Mouse (Mus musculus) regulatory T cell (primary cell): ENCODE measurements at regions not wholly inside any gene's neighbourhood (a gene's known extent, or its start where the extent isn't known, plus 50 kb on each side); places are given as distances from the start of the nearest gene placed in this dataset.

ENCODE experiments used
- in situ Hi-C: fragments of 300-600 bp; cut with MboI, MseI; formaldehyde crosslinking; loops from one replicate; pipeline ENCODE4 v1.15.1; 2025; ENCODE audit warnings: high pct_unique_total_duplicates

DNA sequence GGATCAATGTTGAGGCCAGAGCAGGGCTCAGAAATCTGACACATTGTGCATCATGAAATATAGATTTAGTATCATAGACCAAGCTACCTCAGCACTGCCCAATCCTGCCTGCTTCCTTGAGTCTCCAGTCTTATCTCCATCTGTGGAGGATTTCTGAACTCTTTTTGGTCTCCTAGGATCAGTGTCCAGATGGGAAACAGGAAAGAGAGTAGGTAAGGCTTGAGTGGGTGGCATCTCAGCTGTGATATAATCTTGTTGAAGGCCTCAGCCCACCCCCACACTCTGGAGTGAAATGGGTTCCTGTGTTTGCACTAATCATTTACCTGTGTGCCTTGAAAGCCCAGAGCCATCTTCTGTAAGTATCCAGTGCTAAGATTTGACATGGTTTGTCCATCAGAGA is 74.3 kb upstream of the Aff3 start:
- in situ Hi-C loops: no loop called here

DNA sequence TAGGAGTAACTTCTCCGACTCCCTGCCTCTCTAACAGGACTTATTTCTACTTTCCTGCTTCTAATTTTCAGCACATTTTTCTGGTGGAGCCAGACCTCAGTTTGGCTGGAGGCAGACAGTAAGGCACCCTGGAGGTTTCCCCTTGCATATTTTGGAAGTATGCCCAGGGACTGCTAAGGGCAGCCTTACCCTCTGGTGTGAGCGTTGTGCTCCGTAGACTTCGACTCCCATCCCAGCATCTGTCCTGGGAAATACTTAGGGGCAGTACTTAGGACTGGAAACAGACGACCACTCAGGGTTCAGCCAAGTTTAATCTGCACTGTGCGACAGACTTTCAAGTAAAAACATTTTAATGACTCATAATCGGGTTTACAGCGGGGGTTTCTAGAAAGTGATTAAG is 71.0 kb upstream of the Aff3 start:
- in situ Hi-C loops: no loop called here

DNA sequence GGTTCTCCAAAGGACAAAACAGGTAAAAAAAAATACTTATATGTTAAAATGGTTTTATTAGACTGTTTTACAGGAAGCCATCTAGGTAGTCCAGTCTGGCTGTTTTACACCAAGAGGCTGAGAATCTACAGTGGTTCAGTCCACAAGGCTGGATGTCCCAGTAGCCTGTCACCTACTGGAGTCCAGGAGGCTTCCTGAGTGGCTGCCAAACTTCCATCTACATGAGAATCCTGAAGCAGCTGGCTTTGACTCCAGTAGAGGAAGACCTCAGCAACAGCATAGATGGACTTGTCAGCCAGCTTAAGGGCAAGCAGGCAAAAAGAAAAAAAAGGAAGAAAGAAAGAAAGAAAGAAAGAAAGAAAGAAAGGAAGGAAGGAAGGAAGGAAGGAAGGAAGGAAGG is 68.4 kb upstream of the Aff3 start:
- in situ Hi-C loops: no loop called here

DNA sequence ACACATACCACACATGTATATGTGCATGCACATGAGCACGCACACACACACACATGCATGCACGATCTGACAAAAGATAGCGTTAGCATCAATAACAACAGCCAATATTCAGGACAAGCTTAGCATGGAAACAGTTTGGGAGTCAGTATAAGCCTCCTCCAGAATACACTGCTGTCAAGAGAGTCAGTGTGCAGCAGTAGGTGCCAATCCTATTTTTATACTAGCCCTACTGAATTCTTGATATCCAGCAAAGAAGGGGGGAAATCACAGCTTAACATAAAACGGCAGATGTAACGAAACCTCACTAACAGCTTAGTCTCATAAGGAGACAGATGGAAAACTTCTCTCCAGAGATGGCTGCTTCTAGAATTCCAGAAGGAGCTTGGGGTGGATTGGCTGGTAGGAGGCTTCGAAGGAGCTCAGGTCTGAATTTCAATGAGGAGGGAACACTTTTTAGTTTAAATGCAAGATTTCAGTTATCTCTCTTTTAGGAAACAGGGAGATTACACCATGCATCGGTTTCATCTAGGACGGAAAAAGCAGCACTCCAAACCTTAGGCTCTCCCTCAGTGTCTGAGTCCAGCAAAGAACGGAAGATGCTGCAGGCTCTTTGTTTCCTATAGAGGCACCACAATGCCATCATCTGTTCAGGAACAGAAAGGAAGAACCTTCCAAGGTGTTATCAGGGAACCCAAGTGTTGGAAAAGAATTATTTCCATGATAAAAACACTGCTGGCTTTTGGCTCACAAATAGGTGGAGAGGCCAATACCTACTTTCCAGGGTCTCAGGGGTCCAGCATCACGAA is 65.4 kb upstream of the Aff3 start:
- in situ Hi-C loops: loop anchor here (5.0 to 10.0 kb wide), 2 partner anchors 37 to 1255 kb away; no protein-coding TSS in a partner anchor

DNA sequence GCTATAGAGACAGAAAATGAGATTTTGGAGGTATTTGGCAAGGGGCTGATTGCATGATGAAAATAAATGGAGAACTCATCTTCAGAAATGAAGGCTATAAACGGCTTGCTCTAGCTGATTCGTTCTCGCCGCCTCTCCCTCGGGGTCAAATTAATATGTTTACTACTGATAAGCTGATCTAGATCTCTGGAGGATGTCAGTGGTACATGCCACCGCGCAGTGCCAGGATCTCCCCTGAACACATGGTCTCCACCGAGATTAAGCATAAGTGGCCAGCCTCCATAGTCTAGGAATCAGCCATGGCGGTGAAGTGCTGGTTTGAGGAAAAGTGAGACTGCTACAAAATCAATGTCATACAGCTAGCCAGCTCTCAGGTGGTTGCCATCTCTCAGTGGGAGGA is 61.0 kb upstream of the Aff3 start:
- in situ Hi-C loops: loop anchor here (5.0 to 10.0 kb wide), 2 partner anchors 41 to 1251 kb away; no protein-coding TSS in a partner anchor

DNA sequence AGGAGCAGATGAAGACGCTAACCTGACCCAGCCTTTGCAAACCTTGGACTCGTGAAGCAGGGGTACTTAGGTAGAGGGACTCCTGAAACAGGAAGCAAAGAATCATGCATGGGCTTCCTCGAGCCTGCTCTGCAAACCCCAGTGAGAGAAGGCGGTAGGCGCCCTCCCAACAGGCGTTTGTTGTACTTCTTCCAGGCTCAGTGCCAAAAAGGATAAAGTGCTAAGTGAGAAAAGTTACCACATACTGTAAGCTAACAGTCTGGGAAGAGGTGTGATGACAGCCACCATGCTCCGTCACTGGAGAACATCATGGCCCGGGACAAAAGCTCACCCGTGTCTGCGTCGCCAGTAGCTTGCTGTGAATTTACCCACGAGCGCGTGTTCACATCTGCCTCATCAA is 59.9 kb upstream of the Aff3 start:
- in situ Hi-C loops: loop anchor here (5.0 to 10.0 kb wide), 4 partner anchors 43 to 1250 kb away; no protein-coding TSS in a partner anchor

DNA sequence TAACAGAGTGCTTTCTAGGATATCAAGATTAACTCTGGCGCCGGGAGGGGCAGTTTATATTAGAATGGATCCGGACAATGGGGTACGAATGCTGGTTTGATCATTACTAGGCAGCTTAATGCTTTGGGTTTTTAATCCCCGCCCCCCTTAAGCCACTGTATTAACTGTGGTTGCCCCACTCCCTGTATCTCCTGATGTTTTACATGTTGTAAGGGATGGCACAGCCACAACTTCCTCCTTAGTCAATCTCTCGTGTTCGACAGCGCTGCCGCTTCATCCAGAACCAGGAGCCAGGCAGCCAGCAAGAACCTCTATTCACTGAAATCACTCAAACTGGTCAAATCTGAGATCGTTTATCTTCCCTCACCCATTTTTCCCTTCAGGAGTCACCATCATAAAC is 57.4 kb upstream of the Aff3 start:
- in situ Hi-C loops: loop anchor here (5.0 to 10.0 kb wide), 3 partner anchors 55 to 1247 kb away; no protein-coding TSS in a partner anchor

DNA sequence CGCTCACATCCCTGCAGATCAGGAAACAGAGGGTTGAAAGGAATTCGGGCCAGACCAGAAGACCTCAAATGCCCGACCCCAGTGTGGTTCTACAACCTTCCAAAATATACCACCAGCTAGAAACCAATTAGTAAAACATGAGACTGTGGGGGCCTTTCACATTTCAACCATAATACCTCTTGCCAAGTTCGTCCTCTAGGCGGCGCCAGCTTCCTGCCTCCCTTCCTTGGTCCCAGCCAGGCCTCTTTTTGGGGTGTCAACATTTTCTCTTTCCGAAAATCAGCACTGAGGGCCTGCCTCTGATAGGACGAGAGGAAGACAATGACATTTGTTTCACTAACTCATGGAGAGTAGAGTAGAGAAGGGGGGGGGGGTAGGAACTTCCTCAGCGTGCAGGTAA is 55.5 kb upstream of the Aff3 start:
- in situ Hi-C loops: loop anchor here (5.0 to 10.0 kb wide), 3 partner anchors 53 to 1245 kb away; no protein-coding TSS in a partner anchor

DNA sequence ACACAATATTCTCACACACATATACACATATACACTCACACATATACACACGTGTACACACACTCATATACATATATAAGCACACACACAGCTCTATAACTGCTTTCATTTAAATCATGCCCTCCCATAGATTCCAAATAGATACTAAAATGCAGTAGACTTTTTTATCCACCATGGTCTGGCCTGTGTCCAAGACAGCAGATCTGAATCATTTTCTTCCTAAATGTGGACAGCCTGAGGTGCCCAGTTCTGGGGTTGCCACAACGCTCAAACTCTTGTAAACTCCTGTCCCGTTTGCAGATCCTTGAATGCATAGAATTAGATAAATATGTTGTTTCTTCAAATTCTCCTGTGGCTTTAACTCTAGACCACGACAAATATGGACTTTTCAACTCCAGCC is 50.9 kb upstream of the Aff3 start:
- in situ Hi-C loops: no loop called here
